Mouse (Mus musculus) forebrain, postnatal 0 days (tissue): ENCODE measurements around the gene Naa80. TPM values are rescaled to one million over a fixed set of nuclear protein-coding genes. Genes with fewer than 3 reads are reported as not detected.

Source experiments
- ATAC-seq: fragments of 200-750 bp; cut with Nextera tagmentation; 2 replicates; pipeline ENCODE4 v1.8.0; 2017; ENCODE audit warnings: mild to moderate bottlenecking, moderate library complexity
- DNase-seq: peaks from one replicate; pipeline ENCODE4 v3.0.0-alpha.2; 2015
- H3K27ac ChIP-seq: fragments of 300-500 bp; sonication (generic); 2 replicates; pipeline ENCODE4 v1.5.1; 2014; ENCODE audit warnings: low read depth, mild to moderate bottlenecking, antibody characterized with exemption, low read length, moderate library complexity, mixed read lengths
- H3K27me3 ChIP-seq: fragments of 300-500 bp; sonication (generic); 2 replicates; pipeline ENCODE4 v1.6.1; 2014; ENCODE audit warnings: mild to moderate bottlenecking, low read length, mixed read lengths; ENCODE audit not compliant: insufficient read depth
- H3K36me3 ChIP-seq: fragments of 300-500 bp; sonication (generic); 2 replicates; pipeline ENCODE4 v1.6.1; 2014; ENCODE audit warnings: mild to moderate bottlenecking, moderate library complexity; ENCODE audit not compliant: insufficient read depth
- H3K4me1 ChIP-seq: fragments of 300-500 bp; sonication (generic); 2 replicates; pipeline ENCODE4 v1.6.1; 2014; ENCODE audit warnings: antibody characterized with exemption; ENCODE audit not compliant: insufficient read depth
- H3K4me2 ChIP-seq: fragments of 300-500 bp; sonication (generic); 2 replicates; pipeline ENCODE4 v1.6.1; 2014; ENCODE audit warnings: low read depth, mild to moderate bottlenecking, moderate library complexity
- H3K4me3 ChIP-seq: fragments of 300-500 bp; sonication (generic); 2 replicates; pipeline ENCODE4 v1.5.1; 2014; ENCODE audit warnings: low read depth, low read length, mixed read lengths
- H3K9ac ChIP-seq: fragments of 300-500 bp; sonication (generic); 2 replicates; pipeline ENCODE4 v1.6.1; 2014; ENCODE audit warnings: mild to moderate bottlenecking
- H3K9me3 ChIP-seq: fragments of 300-500 bp; sonication (generic); 2 replicates; pipeline ENCODE4 v1.6.1; 2016; ENCODE audit warnings: low read length
- CTCF ChIP-seq: sonication (generic); IDR thresholded peaks from 2 replicates; pipeline ENCODE4 v1.5.1; 2016; ENCODE audit warnings: antibody characterized with exemption, control low read depth, low read depth
- WGBS: fragments of 180-500 bp; shearing (Covaris S2); extraction: QIAGEN DNeasy Blood & Tissue Kit; methylation state at CpG from one replicate; pipeline ENCODE4 v1.1.7; 2014; 5-methylcytosine and 5-hydroxymethylcytosine counted together
- polyA plus RNA-seq: library from polyadenylated mRNA; unstranded; fragments of >200 nt; fragmentation: Nextera tagmentation; extraction: Ambion mirVana; gene quantifications from 2 replicates; pipeline ENCODE4 v1.2.1, GENCODE M21; 2015
- total RNA-seq: library from RNA; depleted of rRNA; stranded (reverse); fragments of >200 nt; gene quantifications from 2 replicates; pipeline ENCODE4 v1.2.3, GENCODE M21; 2014

The Naa80 gene
- total and polyA plus RNA-seq, 2 experiments from 2014 or later = 21.3 to 27.0 TPM

DNA sequence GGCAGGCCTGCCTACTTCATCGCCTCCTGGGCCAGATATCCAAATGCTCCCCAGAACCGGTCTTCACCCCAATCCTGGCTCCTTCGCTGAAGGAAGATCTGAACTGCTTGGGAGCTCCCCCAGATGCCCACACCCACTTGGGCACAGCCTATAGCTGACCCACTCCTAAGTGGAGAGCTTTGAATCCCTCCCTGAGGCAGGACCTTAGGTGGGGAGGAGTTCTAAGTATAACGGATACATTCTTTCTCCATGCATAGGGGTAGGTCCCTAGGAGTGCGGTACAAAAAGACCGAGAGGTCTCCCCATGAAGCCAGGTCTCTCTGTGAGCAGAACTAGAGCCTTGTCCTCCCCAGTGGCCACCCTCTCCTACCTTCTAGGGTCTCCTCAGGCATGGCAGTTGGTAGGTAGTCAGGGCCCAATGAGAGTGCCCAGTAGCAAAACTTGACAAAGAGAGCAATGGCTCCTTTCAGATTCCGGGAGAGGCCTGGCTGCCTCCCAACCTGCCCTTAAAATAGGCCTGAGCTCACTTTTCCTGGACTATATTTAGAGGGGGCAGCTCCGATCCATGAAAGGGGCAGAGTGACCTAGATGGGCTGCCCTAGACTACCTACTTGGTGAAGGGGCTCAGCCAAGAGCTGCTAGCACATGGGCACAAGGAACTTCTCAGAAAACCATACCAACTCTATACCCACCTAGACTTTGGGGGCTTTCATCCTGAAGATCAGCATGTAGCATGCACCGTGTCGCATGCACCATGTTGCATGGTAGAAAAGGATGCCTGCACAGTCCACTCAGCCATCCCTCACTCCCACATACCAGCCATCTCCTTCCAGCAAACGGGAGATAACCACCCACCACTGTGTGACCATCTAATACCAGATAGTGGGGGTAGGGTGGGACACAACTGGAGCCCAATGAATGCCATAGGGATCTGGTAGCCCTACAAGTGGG lies 18.2 kb downstream of the Naa80 start:
- Histone ChIP-seq H3K27ac (no peak overlapping the region), H3K36me3 (peaks cover 22% of the 10 kb centered on the region), H3K9me3 (no peaks in the 10 kb centered on the region), H3K27me3 (no peaks in the 10 kb centered on the region), H3K9ac (no peak overlapping the region), H3K4me3 (no peak overlapping the region), H3K4me1 (no peaks in the 10 kb centered on the region), H3K4me2 (no peak overlapping the region)
- WGBS = 86% methylated on average over 11 of the region's 11 CpGs
- DNase-seq (no peak), ATAC-seq (no peak)
- TF ChIP-seq CTCF = no peak

GRCm38 (mm10) chr9:107598385-107598784 lies 19.7 kb downstream of the Naa80 start:
- WGBS = 74% methylated on average over 5 of the region's 5 CpGs
- no peak for ATAC-seq

GRCm38 (mm10) chr9:107599433-107599832 lies 20.7 kb downstream of the Naa80 start:
- no peak for ATAC-seq
- no peak overlapping the region for H3K9ac ChIP-seq
- 90% methylated on average over 9 of the region's 9 CpGs for WGBS
- H3K27me3 ChIP-seq = no peaks in the 10 kb centered on the region
- H3K9me3 ChIP-seq = no peaks in the 10 kb centered on the region
- no peak overlapping the region for H3K27ac ChIP-seq
- no peak for DNase-seq
- H3K36me3 ChIP-seq = no peaks in the 10 kb centered on the region
- no peaks in the 10 kb centered on the region for H3K4me1 ChIP-seq
- no peak overlapping the region for H3K4me3 ChIP-seq
- no peak overlapping the region for H3K4me2 ChIP-seq
- no peak for TF ChIP-seq CTCF

More at GRCm38 (mm10) chr9:107598385-107598784, 19.7 kb downstream of the Naa80 start:
- Histone ChIP-seq H3K4me1 (no peaks in the 10 kb centered on the region), H3K9ac (no peak overlapping the region), H3K4me2 (no peak overlapping the region), H3K4me3 (no peak overlapping the region), H3K27ac (no peak overlapping the region), H3K9me3 (no peaks in the 10 kb centered on the region), H3K36me3 (peaks cover 9% of the 10 kb centered on the region), H3K27me3 (no peaks in the 10 kb centered on the region)
- no peak for DNase-seq
- TF ChIP-seq CTCF = no peak

GRCm38 (mm10) chr9:107599842-107600241 lies 21.2 kb downstream of the Naa80 start:
- Histone ChIP-seq H3K4me3 (no peak overlapping the region), H3K4me1 (no peaks in the 10 kb centered on the region), H3K36me3 (no peaks in the 10 kb centered on the region), H3K27ac (no peak overlapping the region), H3K27me3 (no peaks in the 10 kb centered on the region), H3K9me3 (no peaks in the 10 kb centered on the region), H3K4me2 (no peak overlapping the region), H3K9ac (no peak overlapping the region)
- ATAC-seq = no peak
- 82% methylated on average over 14 of the region's 14 CpGs for WGBS
- peak; percentile 25 for DNase-seq
- TF ChIP-seq CTCF = no peak

DNA sequence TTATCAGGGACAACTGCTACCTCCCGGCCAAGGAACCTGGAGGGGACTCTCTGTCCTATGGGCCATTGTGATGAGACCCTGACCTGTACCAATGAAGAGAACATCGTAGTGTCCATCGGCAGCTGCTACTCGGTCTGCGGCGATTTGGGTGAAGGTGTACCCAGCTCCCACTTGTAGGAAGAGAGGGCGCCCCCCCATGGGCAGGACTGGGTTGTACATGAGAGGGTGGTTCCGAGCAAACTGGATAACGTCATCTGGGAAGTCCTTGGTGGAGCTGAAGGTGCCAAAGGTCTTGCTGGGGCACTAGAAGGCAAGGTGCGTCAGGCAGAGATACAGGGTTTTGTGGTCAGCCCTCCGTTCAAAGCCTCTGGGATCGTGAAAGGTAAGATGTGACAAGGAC lies 22.1 kb downstream of the Naa80 start:
- ATAC-seq (no peak), DNase-seq (no peak)
- Histone ChIP-seq H3K4me2 (no peak overlapping the region), H3K27me3 (no peaks in the 10 kb centered on the region), H3K9ac (no peak overlapping the region), H3K27ac (no peak overlapping the region), H3K4me1 (no peaks in the 10 kb centered on the region), H3K4me3 (no peak overlapping the region), H3K36me3 (no peaks in the 10 kb centered on the region), H3K9me3 (no peaks in the 10 kb centered on the region)
- TF ChIP-seq CTCF = no peak
- 77% methylated on average over 12 of the region's 12 CpGs for WGBS

DNA sequence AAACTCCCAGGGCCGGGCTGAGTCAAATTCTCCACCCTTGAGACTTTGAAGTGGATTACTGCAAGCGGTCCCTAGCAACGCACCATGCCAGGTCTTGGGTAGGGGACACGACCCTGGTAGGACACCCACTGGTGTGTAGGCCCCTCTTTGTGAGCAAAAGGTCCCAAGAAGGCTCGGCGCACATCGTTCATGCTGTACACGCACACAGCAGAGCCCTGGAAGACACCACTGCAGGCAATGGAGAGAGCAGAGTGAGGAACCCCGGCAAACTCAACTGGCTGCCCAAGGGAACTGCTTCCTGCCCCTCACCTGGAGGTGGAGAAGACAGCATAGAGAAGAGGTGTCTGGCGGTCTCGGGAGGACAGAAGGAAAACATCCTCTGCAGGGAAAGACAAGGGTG lies 22.6 kb downstream of the Naa80 start:
- Histone ChIP-seq H3K4me3 (no peak overlapping the region), H3K9ac (no peak overlapping the region), H3K4me2 (no peak overlapping the region), H3K36me3 (no peaks in the 10 kb centered on the region), H3K4me1 (no peaks in the 10 kb centered on the region), H3K27ac (no peak overlapping the region), H3K9me3 (no peaks in the 10 kb centered on the region), H3K27me3 (no peaks in the 10 kb centered on the region)
- ATAC-seq (no peak), DNase-seq (no peak)
- WGBS = 86% methylated on average over 11 of the region's 11 CpGs
- TF ChIP-seq CTCF = no peak

DNA sequence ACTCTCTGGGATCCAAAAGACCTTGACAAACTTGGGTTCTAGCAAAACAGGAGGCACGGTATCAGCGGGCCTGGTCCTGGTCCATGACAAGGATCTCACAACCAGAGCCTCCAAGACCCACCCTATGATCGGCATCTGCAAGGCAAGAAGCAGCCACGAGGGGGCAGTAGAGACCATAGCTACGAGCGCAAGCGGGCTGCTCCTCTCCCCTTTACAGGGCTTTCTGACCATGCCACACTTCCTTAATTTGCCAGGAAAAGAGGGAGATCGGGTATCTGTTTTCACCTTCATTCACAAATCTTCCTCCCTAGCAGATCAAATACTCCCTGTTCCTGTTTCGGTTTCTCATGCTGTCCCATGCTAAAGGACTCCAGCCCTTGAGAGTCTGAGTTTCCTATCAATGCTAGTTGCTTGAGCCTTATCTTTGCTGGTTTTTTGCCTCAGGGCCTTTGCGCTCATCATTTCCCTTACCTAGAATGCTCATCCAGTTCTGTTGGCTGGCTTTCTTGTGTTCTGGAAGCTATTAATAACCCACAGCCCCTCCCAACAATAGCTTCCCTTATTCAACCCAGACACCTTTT lies 23.5 kb downstream of the Naa80 start:
- H3K36me3 ChIP-seq = no peaks in the 10 kb centered on the region
- WGBS = 12% methylated on average over 10 of the region's 10 CpGs
- H3K9me3 ChIP-seq = no peaks in the 10 kb centered on the region
- DNase-seq = peak; percentile 95
- H3K4me3 ChIP-seq = no peak overlapping the region
- no peak overlapping the region for H3K9ac ChIP-seq
- no peaks in the 10 kb centered on the region for H3K27me3 ChIP-seq
- no peak overlapping the region for H3K4me2 ChIP-seq
- H3K27ac ChIP-seq = peak overlapping the region; percentile 6; the same call in 1 of the 2 replicates
- no peaks in the 10 kb centered on the region for H3K4me1 ChIP-seq
- TF ChIP-seq CTCF = peak; percentile 99
- peak; percentile 91 for ATAC-seq
